In the genomic region with DNA sequence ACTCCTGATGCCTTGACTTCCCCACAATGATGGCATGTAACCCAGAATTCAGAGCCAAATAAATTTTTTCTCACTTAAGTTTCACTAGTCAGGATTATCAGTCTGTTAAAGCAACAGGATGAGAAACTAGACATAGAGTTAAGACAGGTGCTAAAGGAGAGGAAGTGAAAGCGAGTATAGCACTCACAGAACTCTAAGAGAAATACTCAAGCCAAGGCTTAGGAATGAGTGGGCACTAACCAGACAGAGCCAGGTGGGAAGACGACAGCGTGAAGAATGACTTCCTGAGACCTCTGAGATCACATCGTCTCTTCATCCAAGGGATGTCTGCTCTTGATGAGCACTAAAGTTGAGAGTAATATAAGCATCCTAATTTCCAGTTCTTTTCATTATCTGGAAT, we compare ENCODE assay signal across 17 mouse cellular contexts.
"Had no signal": no experiment of that assay in that cellular context is flagged by ENCODE, and none has a peak within 500 bp of the region (broad histone marks: within the 10 kb centered on the region; RNA-seq: fewer than 3 reads in every experiment).

No protein-coding gene starts in this region.

- H3K4me1 ChIP-seq: neural tube, embryonic 12.5 days; neural tube, embryonic 13.5 days; neural tube, embryonic 15.5 days; stomach, embryonic 15.5 days had no signal

- H3K27ac ChIP-seq: neural tube, embryonic 12.5 days; neural tube, embryonic 13.5 days; neural tube, embryonic 15.5 days; stomach, embryonic 15.5 days; stomach, postnatal 0 days had no signal

- H3K9me3 ChIP-seq: neural tube, embryonic 12.5 days; neural tube, embryonic 13.5 days; neural tube, embryonic 15.5 days; stomach, embryonic 15.5 days had no signal

- H3K4me2 ChIP-seq: neural tube, embryonic 12.5 days; neural tube, embryonic 13.5 days; neural tube, embryonic 15.5 days; stomach, embryonic 15.5 days had no signal

- DNase-seq: retina, postnatal 1 day; right cerebral cortex, adult 18-20 months; right cerebral cortex, postnatal 14 days; right cerebral cortex, postnatal 25 days; right cerebral cortex, postnatal 4 days; spleen, adult 18-20 months; thymus, adult 18-20 months; thymus, adult 2 months; thymus, postnatal 14 days; thymus, postnatal 25 days; thymus, postnatal 36 days; thymus, postnatal 4 days had no signal

- H3K4me3 ChIP-seq: neural tube, embryonic 12.5 days; neural tube, embryonic 13.5 days; neural tube, embryonic 15.5 days; stomach, embryonic 15.5 days had no signal

- H3K9ac ChIP-seq: neural tube, embryonic 12.5 days; neural tube, embryonic 13.5 days; neural tube, embryonic 15.5 days; stomach, embryonic 15.5 days had no signal

- H3K27me3 ChIP-seq: neural tube, embryonic 12.5 days; neural tube, embryonic 13.5 days; neural tube, embryonic 15.5 days; stomach, embryonic 15.5 days had no signal

- H3K36me3 ChIP-seq: neural tube, embryonic 12.5 days; neural tube, embryonic 13.5 days; neural tube, embryonic 15.5 days; stomach, embryonic 15.5 days had no signal
